ENCODE assay signal across 8 mouse cellular contexts in the genomic region with DNA sequence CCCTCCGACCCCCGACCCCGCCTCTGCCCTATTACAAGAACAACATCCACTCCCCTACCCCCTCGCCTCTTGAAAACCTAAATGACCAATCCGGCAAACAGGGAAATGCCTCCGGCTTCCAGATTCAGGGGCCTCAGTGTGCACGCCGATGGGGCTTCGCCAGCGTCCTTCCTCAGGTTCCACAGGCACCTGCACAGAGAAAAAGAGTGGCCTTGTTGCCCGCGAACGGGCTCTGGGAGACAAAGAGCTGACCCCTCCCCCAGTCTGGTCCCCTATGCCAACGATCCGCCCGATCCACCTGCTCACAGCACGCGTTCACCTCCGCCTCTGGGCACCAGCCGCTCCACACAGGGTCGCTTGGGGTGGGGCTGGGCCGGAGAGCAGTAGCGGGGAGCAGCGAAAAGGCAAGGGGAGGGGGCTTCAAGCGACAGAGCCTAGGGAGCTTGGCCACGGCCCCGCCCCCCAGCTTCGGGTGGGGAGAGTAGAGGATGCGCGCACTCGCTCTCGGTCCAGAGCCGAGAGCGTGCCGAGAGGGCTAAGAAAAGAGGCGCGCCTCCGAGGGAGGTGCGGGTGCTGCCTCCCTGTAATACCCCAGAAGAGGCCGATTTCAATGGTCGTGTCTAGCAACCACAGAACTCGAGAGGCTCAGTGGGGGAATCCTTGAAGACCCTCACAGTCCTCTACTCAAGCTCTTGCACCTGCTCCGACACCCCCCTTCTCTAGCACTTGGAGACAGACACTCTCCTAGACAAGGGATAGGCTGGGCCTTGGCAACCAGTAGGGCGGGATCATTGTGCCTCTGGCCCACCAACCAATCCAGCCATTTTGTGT. TPM values are rescaled to one million over a fixed set of nuclear protein-coding genes. Genes with fewer than 3 reads are reported as not detected.
A peak's percentile ranks its signal among the peaks of the same experiment; 100 is the strongest.
DNase-seq lines count a peak whose midpoint lies in the region; ATAC-seq lines count a peak whose summit lies in the region.

A gene (minus strand): TSS at position 669 of the 831 bp plus-strand sequence.

- H3K4me2 ChIP-seq in kidney, embryonic 16.5 days (replicated peaks; ENCODE audit: low read depth, low read length): peak within 1 kb of the TSS; percentile 66
- peak within 1 kb of the TSS; percentile 83 for H3K4me2 ChIP-seq in embryonic facial prominence, embryonic 15.5 days (replicated peaks)
- peak within 1 kb of the TSS; percentile 64 for H3K4me2 ChIP-seq in stomach, embryonic 16.5 days (ENCODE audit: low read depth, low read length)

- peak within 1 kb of the TSS; percentile 46 for H3K4me3 ChIP-seq in kidney, embryonic 16.5 days (ENCODE audit: low read length)
- peak within 1 kb of the TSS; percentile 44 for H3K4me3 ChIP-seq in embryonic facial prominence, embryonic 15.5 days (replicated peaks)
- peak within 1 kb of the TSS; percentile 50 for H3K4me3 ChIP-seq in stomach, embryonic 16.5 days (replicated peaks; ENCODE audit: low read length)

- peaks cover 39% of the 10 kb centered on the region for H3K27me3 ChIP-seq in kidney, embryonic 16.5 days (ENCODE audit: insufficient read depth, low read length)
- H3K27me3 ChIP-seq in embryonic facial prominence, embryonic 15.5 days: peaks cover 44% of the 10 kb centered on the region
- peaks cover 20% of the 10 kb centered on the region; the same call in 1 of the 2 replicates for H3K27me3 ChIP-seq in stomach, embryonic 16.5 days (ENCODE audit: control insufficient read depth, insufficient read depth, low read length)

- H3K9me3 ChIP-seq in kidney, embryonic 16.5 days (ENCODE audit: low read length): no peaks in the 10 kb centered on the region
- no peaks in the 10 kb centered on the region for H3K9me3 ChIP-seq in embryonic facial prominence, embryonic 15.5 days (replicated peaks)
- no peaks in the 10 kb centered on the region for H3K9me3 ChIP-seq in stomach, embryonic 16.5 days (replicated peaks; ENCODE audit: control insufficient read depth, low read length)

- H3K9ac ChIP-seq in kidney, embryonic 16.5 days (replicated peaks; ENCODE audit: low read length): peak within 1 kb of the TSS; percentile 64
- H3K9ac ChIP-seq in embryonic facial prominence, embryonic 15.5 days: peak within 1 kb of the TSS; percentile 23; the same call in 1 of the 2 replicates
- peak within 1 kb of the TSS; percentile 66 for H3K9ac ChIP-seq in stomach, embryonic 16.5 days (ENCODE audit: low read length)

- H3K27ac ChIP-seq in kidney, embryonic 16.5 days (ENCODE audit: low read length): no peak within 1 kb of the TSS
- no peak within 1 kb of the TSS for H3K27ac ChIP-seq in embryonic facial prominence, embryonic 15.5 days (replicated peaks)
- no peak within 1 kb of the TSS for H3K27ac ChIP-seq in stomach, embryonic 16.5 days (ENCODE audit: low read length)

- intact Hi-C loops in gastrocnemius, postnatal 36 days (cut with DNase I): no loop called here

- peak; percentile 60 for ATAC-seq in kidney, embryonic 16.5 days (ENCODE audit: low FRiP score, low TSS enrichment)
- peak; percentile 40 for ATAC-seq in embryonic facial prominence, embryonic 15.5 days (ENCODE audit: insufficient number of reproducible peaks, low FRiP score, low TSS enrichment, low read depth)
- ATAC-seq in stomach, embryonic 16.5 days (ENCODE audit: insufficient read depth, low FRiP score): peak; percentile 14; the same call in 1 of the 2 replicates

- no peak for DNase-seq in kidney, postnatal 14 days
- peak; percentile 87 for DNase-seq in brain, adult 2 months (ENCODE audit: low read depth, low spot score)
- DNase-seq in layer of hippocampus, postnatal 10 days (ENCODE audit: low spot score in 2 of 2): peak; percentile 75 to 81
- peak; percentile 74 for DNase-seq in mesoderm, embryonic 11.5 days (ENCODE audit: low read depth, low spot score)
- DNase-seq in gastrocnemius, postnatal 36 days: no peak

- H3K36me3 ChIP-seq in kidney, embryonic 16.5 days (ENCODE audit: insufficient read depth, low read length): no peaks in the 10 kb centered on the region
- H3K36me3 ChIP-seq in embryonic facial prominence, embryonic 15.5 days: no peaks in the 10 kb centered on the region
- H3K36me3 ChIP-seq in stomach, embryonic 16.5 days (ENCODE audit: control insufficient read depth, insufficient read depth, low read length): no peaks in the 10 kb centered on the region

- WGBS in kidney, embryonic 16.5 days: 2% methylated on average over 44 of the region's 44 CpGs
- 1% methylated on average over 44 of the region's 44 CpGs for WGBS in embryonic facial prominence, embryonic 15.5 days
- 2% methylated on average over 44 of the region's 44 CpGs for WGBS in stomach, embryonic 16.5 days

- H3K4me1 ChIP-seq in kidney, embryonic 16.5 days (ENCODE audit: insufficient read depth, low read length): peaks cover 30% of the 10 kb centered on the region
- peaks cover 36% of the 10 kb centered on the region for H3K4me1 ChIP-seq in embryonic facial prominence, embryonic 15.5 days
- H3K4me1 ChIP-seq in stomach, embryonic 16.5 days (ENCODE audit: control insufficient read depth, insufficient read depth, low read length): peaks cover 14% of the 10 kb centered on the region

RNA-seq across cellular contexts. Expression of the gene that starts here (rescaled TPM):
- 4.7 TPM in 2 replicates for polyA plus RNA-seq in kidney, embryonic 16.5 days (2015; fragmentation: Nextera tagmentation; extraction: Ambion mirVana)
- polyA plus RNA-seq in embryonic facial prominence, embryonic 15.5 days (2015; fragmentation: Nextera tagmentation; extraction: Ambion mirVana): 1.9 and 2.5 TPM in 2 replicates
- total RNA-seq in layer of hippocampus, postnatal 10 days (2021): 10 to 100 TPM; 57.1 to 59.4 TPM
- polyA plus RNA-seq in stomach, embryonic 16.5 days (2015; fragmentation: Nextera tagmentation; extraction: Ambion mirVana): 2.4 and 2.7 TPM in 2 replicates
- total RNA-seq in gastrocnemius, postnatal 36 days (2021): not detected

Comparison
In these comparisons a context has a peak if more than half of its experiments do, and no peak if none do; other contexts are left out.
1. RNA of the gene that starts here (total RNA-seq): 57.1 to 59.4 TPM in layer of hippocampus, postnatal 10 days; not detected in gastrocnemius, postnatal 36 days; every median in the first group is over 10 times any median in the second.
2. DNase-seq: peak in brain, adult 2 months (single experiment), layer of hippocampus, postnatal 10 days (2 of 2) and mesoderm, embryonic 11.5 days (single experiment); none in kidney, postnatal 14 days (single experiment) and gastrocnemius, postnatal 36 days (0 of 2).
3. Peak in every context shown above with its lines, with median percentiles within 50 percentile points of each other: ATAC-seq, H3K4me2 ChIP-seq, H3K4me3 ChIP-seq and H3K9ac ChIP-seq.